Mouse (Mus musculus) midbrain, embryonic 15.5 days (tissue): ENCODE measurements around the gene Lrig3. TPM values are rescaled to one million over a fixed set of nuclear protein-coding genes. Genes with fewer than 3 reads are reported as not detected.

Experiments used
- ATAC-seq: fragments of 200-750 bp; cut with Nextera tagmentation; replicated peaks from 2 replicates; pipeline ENCODE4 v1.8.0; 2017; ENCODE audit warnings: moderate TSS enrichment
- H3K27ac ChIP-seq: fragments of 300-500 bp; sonication (generic); 2 replicates; pipeline ENCODE4 v1.5.1; 2015; ENCODE audit warnings: mild to moderate bottlenecking, inconsistent platforms
- H3K27me3 ChIP-seq: fragments of 300-500 bp; sonication (generic); replicated peaks from 2 replicates; pipeline ENCODE4 v1.6.1; 2015; ENCODE audit warnings: inconsistent platforms
- H3K36me3 ChIP-seq: fragments of 300-500 bp; sonication (generic); replicated peaks from 2 replicates; pipeline ENCODE4 v1.6.1; 2015; ENCODE audit warnings: inconsistent platforms
- H3K4me1 ChIP-seq: fragments of 300-500 bp; sonication (generic); 2 replicates; pipeline ENCODE4 v1.6.1; 2015; ENCODE audit warnings: inconsistent platforms
- H3K4me2 ChIP-seq: fragments of 300-500 bp; sonication (generic); 2 replicates; pipeline ENCODE4 v1.6.1; 2015; ENCODE audit warnings: inconsistent platforms, mild to moderate bottlenecking, moderate library complexity
- H3K4me3 ChIP-seq: fragments of 300-500 bp; sonication (generic); 2 replicates; pipeline ENCODE4 v1.5.1; 2015; ENCODE audit warnings: mild to moderate bottlenecking, inconsistent platforms
- H3K9ac ChIP-seq: fragments of 300-500 bp; sonication (generic); 2 replicates; pipeline ENCODE4 v1.6.1; 2015; ENCODE audit warnings: mild to moderate bottlenecking, inconsistent platforms
- H3K9me3 ChIP-seq: fragments of 300-500 bp; sonication (generic); 2 replicates; pipeline ENCODE4 v1.6.1; 2016; ENCODE audit warnings: inconsistent platforms
- WGBS: fragments of 180-500 bp; shearing (Covaris S2); methylation state at CpG from one replicate; pipeline ENCODE4 v1.1.7; 2015; ENCODE audit warnings: mixed read lengths; 5-methylcytosine and 5-hydroxymethylcytosine counted together
- polyA plus RNA-seq: library from polyadenylated mRNA; unstranded; fragments of >200 nt; fragmentation: Nextera tagmentation; extraction: Ambion mirVana; gene quantifications from 2 replicates; pipeline ENCODE4 v1.2.1, GENCODE M21; 2015

The Lrig3 gene
- polyA plus RNA-seq, 1 experiment from 2014 or later: 4.1 TPM

DNA sequence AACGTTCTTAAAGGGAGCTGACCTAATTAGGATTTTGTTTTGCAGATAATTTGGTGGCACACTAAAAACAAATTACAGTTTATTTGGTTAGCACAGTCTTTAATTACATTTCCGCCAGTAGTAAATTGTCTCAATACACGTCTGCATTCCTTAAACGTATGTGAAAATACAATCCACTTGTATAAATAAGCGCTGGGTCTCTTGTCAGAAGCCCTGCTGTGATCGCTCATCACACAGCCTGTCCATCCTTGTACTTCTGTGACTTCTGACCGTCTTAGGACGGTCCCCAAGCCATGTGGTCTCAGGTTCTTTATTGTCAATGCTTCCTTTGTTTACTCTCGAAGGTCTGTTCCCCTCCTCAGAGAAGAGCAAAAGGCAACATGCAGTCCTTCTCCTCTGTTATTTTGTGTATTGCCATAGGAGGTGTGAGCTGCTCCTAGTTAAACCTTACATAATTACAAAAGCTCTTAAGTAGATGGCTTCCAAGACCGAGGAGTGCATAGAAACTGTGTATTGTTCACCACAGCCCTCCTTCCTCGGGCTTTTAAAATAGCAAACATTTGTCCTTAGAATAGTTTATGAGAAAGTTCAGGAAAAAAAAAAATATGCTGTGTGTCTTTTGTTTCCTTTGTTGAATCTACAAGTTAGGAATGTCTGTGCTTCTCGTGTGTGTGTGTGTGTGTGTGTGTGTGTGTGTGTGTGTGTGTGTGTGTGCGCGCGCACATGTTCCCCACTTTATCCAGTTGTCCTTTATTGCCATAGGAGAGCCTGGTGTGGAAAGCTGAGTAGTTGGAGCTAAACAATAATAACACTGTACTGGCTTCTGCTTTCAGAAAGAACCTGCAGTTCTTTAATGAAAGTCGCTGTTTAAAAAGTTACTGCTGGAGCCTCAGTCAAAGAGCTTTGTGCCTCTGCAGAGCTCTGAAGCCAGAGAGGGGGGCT is 2.5 kb downstream of the Lrig3 start:
- Histone ChIP-seq H3K27ac (peak overlapping the region; percentile 65), H3K36me3 (no peaks in the 10 kb centered on the region), H3K4me2 (peak overlapping the region; percentile 100), H3K9me3 (no peaks in the 10 kb centered on the region), H3K9ac (peak overlapping the region; percentile 38), H3K27me3 (no peaks in the 10 kb centered on the region), H3K4me1 (peaks cover 32% of the 10 kb centered on the region), H3K4me3 (peak overlapping the region; percentile 88)
- WGBS: 6% methylated on average over 16 of the region's 16 CpGs
- ATAC-seq: 0 out of 2 replicates have a peak, but pooled peaks have one; percentile 17

DNA sequence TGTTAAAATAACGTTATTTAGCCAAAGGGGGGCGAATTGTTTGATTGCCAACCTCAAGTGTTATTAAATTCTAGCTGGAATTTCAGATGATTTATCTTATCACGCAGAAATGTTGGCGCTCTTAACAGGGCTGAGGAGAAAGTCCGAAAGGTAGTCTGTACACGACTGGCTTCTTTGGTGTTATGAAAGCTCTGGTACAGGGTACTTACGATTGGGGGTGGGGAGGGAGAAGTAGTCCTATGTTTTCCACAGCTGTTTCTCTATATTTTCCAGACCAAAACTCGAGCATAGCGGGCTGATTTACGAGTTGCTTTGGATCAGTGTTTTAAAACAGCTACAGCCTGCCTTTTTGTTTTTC is 3.1 kb downstream of the Lrig3 start:
- no peaks in the 10 kb centered on the region for H3K27me3 ChIP-seq
- H3K9ac ChIP-seq: no peak overlapping the region
- H3K36me3 ChIP-seq: no peaks in the 10 kb centered on the region
- H3K4me1 ChIP-seq: peaks cover 32% of the 10 kb centered on the region
- H3K4me3 ChIP-seq: peak overlapping the region; percentile 88
- peak overlapping the region; percentile 56 for H3K27ac ChIP-seq
- H3K9me3 ChIP-seq: no peaks in the 10 kb centered on the region
- 24% methylated on average over 10 of the region's 10 CpGs for WGBS
- no peak for ATAC-seq
- H3K4me2 ChIP-seq: peak overlapping the region; percentile 100

GRCm38 (mm10) chr10:125970031-125970430 is 4.1 kb downstream of the Lrig3 start:
- H3K4me1 ChIP-seq: peaks cover 32% of the 10 kb centered on the region
- 0 out of 2 replicates have a peak overlapping the region, but pooled peaks have one; percentile 6 for H3K4me2 ChIP-seq
- H3K27ac ChIP-seq: no peak overlapping the region
- 82% methylated on average over 2 of the region's 2 CpGs for WGBS
- no peaks in the 10 kb centered on the region for H3K27me3 ChIP-seq
- H3K9ac ChIP-seq: no peak overlapping the region; the same call in 1 of the 2 replicates
- ATAC-seq: no peak
- H3K4me3 ChIP-seq: no peak overlapping the region
- H3K36me3 ChIP-seq: no peaks in the 10 kb centered on the region
- no peaks in the 10 kb centered on the region for H3K9me3 ChIP-seq

DNA sequence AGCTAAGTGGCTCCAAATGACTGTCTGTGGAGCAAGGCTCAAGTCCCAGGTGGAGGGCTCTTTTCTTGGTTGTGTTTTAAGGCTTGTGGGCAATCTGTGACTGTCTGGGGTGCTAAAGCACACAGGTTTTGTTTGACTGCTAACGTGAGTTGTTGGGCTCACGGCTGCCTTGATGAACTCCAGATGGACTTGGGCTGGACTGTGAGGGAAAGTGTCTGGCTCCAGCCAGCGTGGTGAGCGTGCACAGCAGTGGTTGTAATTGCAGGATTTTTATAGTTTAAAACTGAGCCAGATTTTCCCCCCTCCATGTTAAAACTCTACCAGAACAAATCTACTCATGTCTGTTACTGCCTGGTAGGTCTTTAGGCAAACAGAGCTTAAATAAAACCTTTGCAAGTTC is 4.5 kb downstream of the Lrig3 start:
- Histone ChIP-seq H3K27ac (no peak overlapping the region), H3K36me3 (no peaks in the 10 kb centered on the region), H3K27me3 (no peaks in the 10 kb centered on the region), H3K4me3 (no peak overlapping the region), H3K9ac (no peak overlapping the region), H3K9me3 (no peaks in the 10 kb centered on the region), H3K4me2 (0 out of 2 replicates have a peak overlapping the region, but pooled peaks have one; percentile 6), H3K4me1 (peaks cover 31% of the 10 kb centered on the region)
- WGBS: 63% methylated on average over 4 of the region's 4 CpGs
- ATAC-seq: no peak

GRCm38 (mm10) chr10:125973726-125974125 is 7.8 kb downstream of the Lrig3 start:
- 90% methylated on average over 6 of the region's 7 CpGs for WGBS
- H3K27ac ChIP-seq: no peak overlapping the region
- H3K36me3 ChIP-seq: no peaks in the 10 kb centered on the region
- no peaks in the 10 kb centered on the region for H3K27me3 ChIP-seq
- H3K4me1 ChIP-seq: peaks cover 12% of the 10 kb centered on the region
- H3K4me2 ChIP-seq: no peak overlapping the region
- ATAC-seq: no peak
- H3K9me3 ChIP-seq: no peaks in the 10 kb centered on the region
- no peak overlapping the region for H3K4me3 ChIP-seq
- H3K9ac ChIP-seq: no peak overlapping the region

- Histone ChIP-seq H3K4me1 (no peaks in the 10 kb centered on the region), H3K9me3 (no peaks in the 10 kb centered on the region), H3K27ac (no peak overlapping the region), H3K4me3 (no peak overlapping the region), H3K9ac (no peak overlapping the region), H3K36me3 (no peaks in the 10 kb centered on the region), H3K27me3 (no peaks in the 10 kb centered on the region), H3K4me2 (no peak overlapping the region)
- 93% methylated on average over 5 of the region's 5 CpGs for WGBS
- no peak for ATAC-seq
Measured at GRCm38 (mm10) chr10:125981938-125982337, 16.0 kb downstream of the Lrig3 start.

DNA sequence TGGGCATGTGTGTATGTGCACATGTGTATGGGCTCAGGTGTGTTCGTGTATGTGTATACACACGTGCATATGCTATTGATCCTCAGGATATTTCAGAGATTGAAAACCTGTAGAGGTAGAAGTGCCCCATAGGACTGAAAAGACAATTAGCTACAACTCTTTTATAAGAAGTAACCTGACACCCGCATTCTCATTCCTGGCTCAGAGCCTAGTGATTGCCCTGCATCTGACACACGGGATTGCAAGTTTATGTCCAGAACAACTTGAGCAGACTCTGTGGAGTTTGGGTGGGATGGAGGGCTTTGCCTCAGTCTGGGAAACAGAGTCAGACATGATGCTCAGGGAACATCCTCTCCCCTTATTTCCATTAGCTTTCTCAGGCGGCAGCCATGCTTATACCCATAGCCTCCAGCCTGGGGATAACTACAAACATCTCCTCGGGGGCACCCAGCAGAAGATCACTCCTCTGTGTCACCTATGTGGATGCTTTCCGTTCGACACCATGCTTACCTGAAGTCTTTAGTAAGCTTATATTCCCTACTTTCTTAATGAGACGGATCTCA is 18.6 kb downstream of the Lrig3 start:
- no peak for ATAC-seq
- no peak overlapping the region for H3K4me3 ChIP-seq
- no peaks in the 10 kb centered on the region for H3K36me3 ChIP-seq
- 81% methylated on average over 9 of the region's 9 CpGs for WGBS
- H3K27me3 ChIP-seq: no peaks in the 10 kb centered on the region
- no peaks in the 10 kb centered on the region for H3K9me3 ChIP-seq
- no peaks in the 10 kb centered on the region for H3K4me1 ChIP-seq
- H3K4me2 ChIP-seq: no peak overlapping the region
- H3K9ac ChIP-seq: no peak overlapping the region
- no peak overlapping the region for H3K27ac ChIP-seq

DNA sequence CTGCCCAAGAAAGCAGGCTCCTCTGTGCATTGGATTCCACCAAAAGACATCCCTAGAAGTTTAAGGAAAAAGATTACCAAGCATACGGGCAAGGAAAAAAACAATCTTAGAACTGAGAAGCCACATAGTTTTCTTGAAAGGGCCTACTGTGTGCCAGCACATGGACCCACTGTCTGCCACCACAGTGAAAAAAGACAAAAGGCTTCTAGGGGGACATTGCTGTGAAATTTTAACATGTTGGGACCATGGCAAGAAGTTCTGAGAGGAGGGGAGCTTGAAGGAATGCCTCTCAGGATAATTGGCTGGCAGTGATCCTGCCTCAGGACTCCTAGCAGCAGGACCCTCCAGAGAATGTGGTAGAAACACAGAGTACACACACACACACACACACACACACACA is 19.8 kb downstream of the Lrig3 start:
- Histone ChIP-seq H3K9ac (no peak overlapping the region), H3K4me2 (no peak overlapping the region), H3K27me3 (no peaks in the 10 kb centered on the region), H3K27ac (no peak overlapping the region), H3K4me1 (peaks cover 4% of the 10 kb centered on the region; the same call in 1 of the 2 replicates), H3K4me3 (no peak overlapping the region), H3K9me3 (no peaks in the 10 kb centered on the region), H3K36me3 (no peaks in the 10 kb centered on the region)
- no peak for ATAC-seq
- 87% methylated on average over 1 of the region's 1 CpGs for WGBS

DNA sequence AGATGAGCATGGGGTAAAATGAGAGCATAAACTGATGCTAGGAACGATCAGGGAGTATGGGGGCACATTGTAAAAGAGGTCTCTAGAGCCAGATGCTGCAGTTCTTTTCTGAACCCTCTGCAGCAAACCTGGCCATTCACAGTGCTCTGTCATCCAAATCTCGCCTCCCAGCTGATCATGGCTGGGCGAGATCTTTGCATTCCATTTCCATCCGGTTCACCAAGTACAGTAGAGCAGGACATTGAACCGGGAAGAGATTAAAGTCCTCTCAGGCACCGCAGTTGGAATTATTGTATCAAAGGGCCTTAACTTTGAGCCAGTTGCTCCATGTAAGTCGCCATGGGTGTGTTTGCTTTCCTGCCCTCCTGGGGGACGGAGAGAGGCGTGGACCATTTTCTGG is 20.5 kb downstream of the Lrig3 start:
- H3K27me3 ChIP-seq: no peaks in the 10 kb centered on the region
- 94% methylated on average over 9 of the region's 9 CpGs for WGBS
- no peak overlapping the region for H3K4me3 ChIP-seq
- peaks cover 4% of the 10 kb centered on the region; the same call in 1 of the 2 replicates for H3K4me1 ChIP-seq
- no peak for ATAC-seq
- no peak overlapping the region for H3K4me2 ChIP-seq
- no peaks in the 10 kb centered on the region for H3K9me3 ChIP-seq
- H3K9ac ChIP-seq: no peak overlapping the region
- H3K27ac ChIP-seq: no peak overlapping the region
- H3K36me3 ChIP-seq: no peaks in the 10 kb centered on the region

DNA sequence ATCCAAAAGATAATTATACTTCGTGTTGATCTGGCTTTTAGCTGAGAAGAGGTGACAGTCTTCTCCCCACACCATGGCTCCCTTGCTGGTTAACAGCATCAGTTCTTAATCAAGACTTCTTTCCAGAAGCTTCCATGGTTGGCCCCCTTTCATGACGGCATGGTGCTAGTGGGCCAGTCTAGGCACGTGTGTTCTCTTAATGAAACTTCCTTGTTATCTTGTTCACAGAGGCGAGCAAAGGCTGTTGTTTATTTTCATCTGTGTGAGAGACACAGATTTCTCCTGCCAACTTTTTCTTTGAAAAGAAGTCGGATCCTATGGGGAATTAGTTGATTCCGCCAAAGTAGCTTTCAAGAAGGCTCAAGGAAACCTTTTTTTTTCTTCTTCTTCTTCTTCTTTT is 21.3 kb downstream of the Lrig3 start:
- Histone ChIP-seq H3K4me3 (no peak overlapping the region), H3K9ac (no peak overlapping the region), H3K4me2 (no peak overlapping the region), H3K36me3 (no peaks in the 10 kb centered on the region), H3K4me1 (peaks cover 4% of the 10 kb centered on the region; the same call in 1 of the 2 replicates), H3K9me3 (no peaks in the 10 kb centered on the region), H3K27ac (no peak overlapping the region), H3K27me3 (no peaks in the 10 kb centered on the region)
- 71% methylated on average over 6 of the region's 6 CpGs for WGBS
- no peak for ATAC-seq

- Histone ChIP-seq H3K4me1 (peaks cover 4% of the 10 kb centered on the region; the same call in 1 of the 2 replicates), H3K9ac (no peak overlapping the region), H3K27me3 (no peaks in the 10 kb centered on the region), H3K36me3 (no peaks in the 10 kb centered on the region), H3K4me3 (no peak overlapping the region), H3K4me2 (no peak overlapping the region), H3K27ac (no peak overlapping the region), H3K9me3 (no peaks in the 10 kb centered on the region)
- no peak for ATAC-seq
- WGBS: 86% methylated on average over 11 of the region's 11 CpGs
Measured at GRCm38 (mm10) chr10:125988037-125988436, 22.1 kb downstream of the Lrig3 start.

- Histone ChIP-seq H3K4me3 (no peak overlapping the region), H3K36me3 (no peaks in the 10 kb centered on the region), H3K4me1 (peaks cover 4% of the 10 kb centered on the region; the same call in 1 of the 2 replicates), H3K9me3 (no peaks in the 10 kb centered on the region), H3K9ac (no peak overlapping the region), H3K27ac (no peak overlapping the region), H3K27me3 (no peaks in the 10 kb centered on the region), H3K4me2 (no peak overlapping the region)
- no peak for ATAC-seq
- WGBS: 62% methylated on average over 7 of the region's 7 CpGs
Measured at GRCm38 (mm10) chr10:125989890-125990289, 23.9 kb downstream of the Lrig3 start.
